Mouse (Mus musculus) limb, embryonic 14.5 days (tissue): Measurements from ENCODE around the gene Ttf1. TPM values are rescaled to one million over a fixed set of nuclear protein-coding genes. Genes with fewer than 3 reads are reported as not detected.
A peak's percentile ranks its signal among the peaks of the same experiment; 100 is the strongest.

ENCODE experiments used
- ATAC-seq: fragments of 200-750 bp; cut with Nextera tagmentation; 2 replicates; pipeline ENCODE4 v1.8.0; 2017; ENCODE audit warnings: low read depth, moderate number of reproducible peaks, moderate TSS enrichment; ENCODE audit not compliant: low FRiP score
- DNase-seq: peaks from one replicate; pipeline ENCODE4 v3.0.0-alpha.2; 2015; ENCODE audit warnings: low spot score
- H3K27ac ChIP-seq: fragments of 300-500 bp; sonication (generic); replicated peaks from 2 replicates; pipeline ENCODE4 v1.5.1; 2014; ENCODE audit warnings: low read depth, mild to moderate bottlenecking, low read length, moderate library complexity, mixed read lengths
- H3K27me3 ChIP-seq: fragments of 300-500 bp; sonication (generic); 2 replicates; pipeline ENCODE4 v1.6.1; 2014; ENCODE audit warnings: low read length, mixed read lengths; ENCODE audit not compliant: control insufficient read depth, insufficient read depth
- H3K36me3 ChIP-seq: fragments of 300-500 bp; sonication (generic); 2 replicates; pipeline ENCODE4 v1.6.1; 2014; ENCODE audit warnings: mild to moderate bottlenecking, low read length, moderate library complexity, mixed read lengths; ENCODE audit not compliant: control insufficient read depth, insufficient read depth
- H3K4me1 ChIP-seq: fragments of 300-500 bp; sonication (generic); 2 replicates; pipeline ENCODE4 v1.6.1; 2014; ENCODE audit warnings: antibody characterized with exemption, low read length, mixed read lengths; ENCODE audit not compliant: control insufficient read depth, insufficient read depth
- H3K4me2 ChIP-seq: fragments of 300-500 bp; sonication (generic); replicated peaks from 2 replicates; pipeline ENCODE4 v1.6.1; 2014; ENCODE audit warnings: low read depth, mild to moderate bottlenecking, low read length, moderate library complexity; ENCODE audit not compliant: severe bottlenecking
- H3K4me3 ChIP-seq: fragments of 300-500 bp; sonication (generic); replicated peaks from 2 replicates; pipeline ENCODE4 v1.5.1; 2014; ENCODE audit warnings: low read length
- H3K9ac ChIP-seq: fragments of 300-500 bp; sonication (generic); 2 replicates; pipeline ENCODE4 v1.6.1; 2014; ENCODE audit warnings: mild to moderate bottlenecking, low read depth, low read length, moderate library complexity; ENCODE audit not compliant: severe bottlenecking
- H3K9me3 ChIP-seq: fragments of 300-500 bp; sonication (generic); 2 replicates; pipeline ENCODE4 v1.6.1; 2016; ENCODE audit warnings: low read length; ENCODE audit not compliant: control insufficient read depth
- POLR2A ChIP-seq: fragments of 200-500 bp; IDR thresholded peaks from 2 replicates; pipeline ENCODE4 v1.8.0; 2012; ENCODE audit warnings: inconsistent platforms, mild to moderate bottlenecking, moderate library complexity, borderline replicate concordance; ENCODE audit not compliant: insufficient read depth, insufficient read length; ENCODE audit errors: extremely low read depth
- WGBS: fragments of 180-500 bp; shearing (Covaris S2); extraction: QIAGEN DNeasy Blood & Tissue Kit; methylation state at CpG from one replicate; pipeline ENCODE4 v1.1.7; 2014; 5-methylcytosine and 5-hydroxymethylcytosine counted together
- polyA plus RNA-seq, 2 experiments: library from polyadenylated mRNA; depleted of rRNA in 1 of 2; stranded (reverse) in 1 of 2; unstranded in 1 of 2; fragments of >200 nt; fragmentation: Nextera tagmentation in 1 of 2; extraction: Ambion mirVana in 1 of 2; gene quantifications; 2 replicates each; pipeline versions ENCODE4 v1.2.1 to v1.2.3; 2012 to 2014

Gene Ttf1
- polyA plus RNA-seq, 2 experiments = 8.2 to 13.4 TPM

DNA sequence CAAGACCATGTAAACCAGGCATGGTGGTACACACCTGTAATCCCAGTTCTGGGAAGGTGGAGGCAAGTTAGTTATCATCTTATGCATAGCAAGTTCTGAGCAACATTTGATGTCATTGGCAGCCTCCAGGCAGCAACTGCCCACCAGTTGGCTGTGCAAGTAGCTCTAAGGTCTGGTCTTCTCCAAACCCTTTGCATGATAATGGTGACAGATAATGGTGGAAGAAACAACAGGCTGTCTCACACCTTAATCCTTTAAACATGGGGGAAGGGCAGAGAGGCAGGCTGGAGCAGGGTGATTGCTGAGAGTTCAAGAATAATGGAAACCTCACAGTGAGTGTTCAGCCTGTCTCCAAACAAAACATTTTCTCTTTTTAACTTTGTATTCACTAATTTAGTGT, 60.9 kb downstream of the Ttf1 start:
- Histone ChIP-seq H3K4me1 (peaks cover under 1% of the 10 kb centered on the region), H3K27me3 (no peaks in the 10 kb centered on the region), H3K27ac (no peak overlapping the region), H3K36me3 (no peaks in the 10 kb centered on the region), H3K4me3 (no peak overlapping the region), H3K9me3 (no peaks in the 10 kb centered on the region), H3K4me2 (no peak overlapping the region), H3K9ac (no peak overlapping the region)
- ATAC-seq (no peak), DNase-seq (no peak)
- TF ChIP-seq POLR2A = no peak

GRCm38 (mm10) chr2:29122446-29122845, 62.4 kb downstream of the Ttf1 start:
- Histone ChIP-seq H3K4me3 (no peak overlapping the region), H3K9ac (no peak overlapping the region), H3K27me3 (no peaks in the 10 kb centered on the region), H3K9me3 (no peaks in the 10 kb centered on the region), H3K4me1 (peaks cover 10% of the 10 kb centered on the region), H3K36me3 (no peaks in the 10 kb centered on the region), H3K27ac (no peak overlapping the region), H3K4me2 (no peak overlapping the region)
- no peak for TF ChIP-seq POLR2A
- ATAC-seq = no peak
- no peak for DNase-seq
- WGBS = 69% methylated on average over 3 of the region's 3 CpGs

GRCm38 (mm10) chr2:29123907-29124569, 64.0 kb downstream of the Ttf1 start, which contains the start of gene Setx:
Gene Setx (plus strand): TSS chr2:29124181.
- WGBS = 64% methylated on average over 14 of the region's 14 CpGs
- no peak for TF ChIP-seq POLR2A
- ATAC-seq (no peak), DNase-seq (no peak)
- no peaks in the 10 kb centered on the region for H3K9me3 ChIP-seq
- H3K4me1 ChIP-seq = peaks cover 10% of the 10 kb centered on the region
- peak within 1 kb of the TSS; percentile 91 for H3K27ac ChIP-seq
- H3K27me3 ChIP-seq = no peaks in the 10 kb centered on the region
- H3K9ac ChIP-seq = peak within 1 kb of the TSS; percentile 85
- peaks cover 10% of the 10 kb centered on the region for H3K36me3 ChIP-seq
- H3K4me2 ChIP-seq = peak within 1 kb of the TSS; percentile 68
- H3K4me3 ChIP-seq = peak within 1 kb of the TSS; percentile 83

- Histone ChIP-seq H3K36me3 (peaks cover 15% of the 10 kb centered on the region), H3K27ac (peak overlapping the region; percentile 81), H3K27me3 (no peaks in the 10 kb centered on the region), H3K9me3 (no peaks in the 10 kb centered on the region), H3K9ac (peak overlapping the region; percentile 58), H3K4me1 (peaks cover 10% of the 10 kb centered on the region), H3K4me3 (peak overlapping the region; percentile 83), H3K4me2 (peak overlapping the region; percentile 68)
- WGBS = 1% methylated on average over 22 of the region's 24 CpGs
- TF ChIP-seq POLR2A = peak; percentile 13; the same call in 1 of the 2 replicates
- DNase-seq = no peak
- ATAC-seq = no peak
These were observed 64.5 kb downstream of the Ttf1 start for GRCm38 (mm10) chr2:29124571-29124935.

DNA sequence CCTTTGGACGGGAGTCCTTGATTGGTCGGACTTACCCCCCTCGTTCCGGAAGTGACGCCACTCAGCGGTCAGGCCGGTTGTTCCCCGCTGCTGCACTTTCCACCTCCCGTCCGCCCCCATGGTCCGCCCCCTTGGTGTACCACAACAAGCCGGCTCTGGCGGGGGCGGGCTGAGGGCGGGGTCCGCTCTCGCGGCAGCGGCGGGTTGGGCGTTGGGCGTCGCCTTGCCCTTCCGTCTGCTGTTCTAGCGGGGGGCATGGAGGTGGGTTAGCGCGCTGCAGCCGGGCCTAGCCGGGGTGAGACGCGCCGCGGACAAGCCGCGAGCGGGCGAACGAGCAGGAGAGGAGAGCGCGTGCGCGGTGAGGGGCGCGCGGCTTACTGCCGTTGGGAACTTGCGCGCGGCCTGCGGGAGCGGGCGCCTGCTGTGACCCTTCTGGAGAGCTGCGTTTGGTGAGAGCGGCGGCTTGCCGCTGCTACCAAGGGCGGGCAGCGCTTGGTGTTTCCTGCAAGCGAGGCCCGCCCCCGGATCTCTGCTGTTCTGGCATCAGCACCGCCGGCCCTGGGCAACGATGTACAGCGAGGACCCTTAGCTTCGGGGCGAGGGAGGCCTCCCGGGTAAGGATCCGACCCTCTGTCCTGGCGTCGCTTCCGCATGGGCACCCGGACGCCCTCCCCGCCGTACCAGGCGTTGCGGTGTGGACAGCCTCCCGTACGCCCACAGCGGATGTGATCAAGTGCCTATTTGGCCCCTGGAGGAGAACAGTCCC, 65.1 kb downstream of the Ttf1 start:
- under 1% methylated on average over 64 of the region's 81 CpGs for WGBS

More for the DNA sequence above, 65.1 kb downstream of the Ttf1 start:
- Histone ChIP-seq H3K4me3 (peak overlapping the region; percentile 83), H3K27ac (peak overlapping the region; percentile 91), H3K9me3 (no peaks in the 10 kb centered on the region), H3K36me3 (peaks cover 21% of the 10 kb centered on the region), H3K4me1 (peaks cover 10% of the 10 kb centered on the region), H3K27me3 (no peaks in the 10 kb centered on the region), H3K4me2 (peak overlapping the region; percentile 68), H3K9ac (peak overlapping the region; percentile 85)
- 0 out of 2 replicates have a peak, but pooled peaks have one; percentile 43 for TF ChIP-seq POLR2A
- peak; percentile 99 for DNase-seq
- peak; percentile 99 for ATAC-seq
